Mouse (Mus musculus) layer of hippocampus, postnatal 36 days (tissue): ENCODE results near the gene Gpr132. TPM values are rescaled to one million over a fixed set of nuclear protein-coding genes. Genes with fewer than 3 reads are reported as not detected.

Experiments
- DNase-seq, 2 experiments: peaks; one replicate each; pipeline ENCODE4 v3.0.0; 2022
- total RNA-seq, 2 experiments: library from RNA; stranded (reverse); gene quantifications; 2 replicates each; pipeline ENCODE4 v1.2.3; 2021

Gpr132 gene
- total RNA-seq: not detected

DNA sequence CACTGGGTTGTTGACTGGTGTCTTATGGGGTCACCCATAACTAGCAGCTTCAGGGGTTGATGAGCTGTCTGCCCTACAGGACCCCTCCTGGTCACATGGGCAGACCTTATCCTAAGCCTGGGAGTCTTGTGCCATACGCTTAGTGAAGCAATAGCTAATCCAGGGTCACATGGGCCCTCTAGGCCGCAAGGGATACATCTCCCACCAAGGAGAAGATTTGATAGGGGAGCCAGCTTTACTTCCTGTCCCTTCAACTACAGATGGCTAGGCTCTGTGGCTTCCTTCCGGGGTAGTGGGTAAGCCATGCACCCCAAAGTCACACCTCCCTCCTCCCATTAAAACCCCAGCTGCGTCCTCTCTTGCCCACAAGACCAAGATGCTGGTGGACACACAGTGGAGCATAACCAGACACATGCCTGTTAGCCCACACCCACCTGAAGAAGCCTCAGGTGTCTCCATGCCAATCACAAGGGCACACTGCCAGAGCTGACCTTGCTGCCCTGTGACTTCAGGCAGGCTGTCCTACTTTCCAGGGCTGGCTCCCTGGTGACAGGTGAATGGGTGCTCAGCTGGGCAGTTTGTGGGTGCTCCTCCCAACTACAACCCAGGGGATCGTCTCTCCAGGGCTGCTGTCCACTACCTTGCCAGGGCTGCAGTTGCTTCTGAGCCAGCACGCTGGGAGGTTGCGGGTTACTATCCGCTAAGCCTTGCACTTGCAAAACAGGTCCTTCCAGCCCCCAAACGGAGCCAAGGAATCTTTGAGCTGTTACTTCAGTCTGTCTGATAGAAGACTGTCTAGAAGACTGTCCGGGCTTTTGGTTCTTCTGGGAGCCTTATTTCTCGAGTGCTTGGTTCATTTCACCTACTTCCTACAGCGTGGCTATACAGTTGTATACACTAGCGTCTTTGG is at the start of gene Gpr132:
Gene Gpr132 (minus strand): TSS at position 51 of the 910 bp plus-strand sequence.
- DNase-seq: no peak

DNA sequence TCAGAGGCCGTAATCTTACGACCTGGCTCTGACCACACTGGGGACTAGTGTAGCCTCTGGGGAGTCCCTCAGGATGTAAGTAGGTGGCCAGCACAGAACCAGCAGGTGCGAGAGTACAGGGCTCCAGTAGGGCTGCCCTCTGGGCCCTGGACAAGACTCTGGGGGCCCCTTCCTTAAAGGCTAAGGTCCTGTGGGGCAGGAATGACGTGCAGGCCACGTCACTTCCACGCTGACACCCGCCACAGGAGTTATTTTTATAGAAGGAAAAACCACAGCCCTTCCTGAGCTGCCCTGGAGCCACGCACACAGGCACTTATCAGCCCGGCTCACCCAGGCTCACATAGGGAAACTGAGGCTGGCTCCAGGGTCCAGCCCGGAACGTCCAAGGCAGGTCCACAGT is 49.5 kb upstream of the Gpr132 start:
- no peak for DNase-seq

DNA sequence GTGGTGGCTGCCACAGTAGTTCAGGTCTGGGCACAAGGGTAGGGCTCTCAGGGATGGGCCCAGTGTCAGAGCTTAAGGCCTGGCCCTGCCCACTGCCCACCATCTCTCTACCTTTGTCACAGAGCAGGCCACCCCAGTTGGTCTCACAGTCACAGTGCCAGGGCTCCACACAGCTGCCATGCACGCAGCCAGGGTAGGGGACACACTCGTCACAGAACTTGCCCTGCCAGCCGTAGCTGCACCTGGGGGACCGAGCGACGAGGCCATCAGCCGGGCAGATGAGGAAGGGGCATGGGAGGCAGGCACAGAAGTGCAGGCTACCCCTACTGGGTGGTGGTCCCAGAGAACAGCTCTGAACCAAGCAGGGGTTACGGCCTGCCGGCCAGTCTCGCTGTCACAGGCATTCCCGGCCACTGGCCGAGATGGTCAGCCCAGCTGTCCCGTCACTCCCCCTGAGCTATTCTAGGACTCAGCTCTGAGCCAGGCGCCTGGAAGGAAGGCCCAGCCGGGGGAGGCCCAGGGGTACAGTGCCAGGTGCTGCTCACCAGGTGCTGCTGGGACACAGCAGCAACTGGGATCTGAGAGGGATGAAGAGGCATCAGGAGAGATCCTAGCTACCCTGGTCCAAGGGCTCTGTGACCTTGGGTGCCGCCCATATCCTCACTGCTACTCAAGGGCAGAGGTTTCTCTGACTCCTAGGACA is 48.8 kb upstream of the Gpr132 start:
- DNase-seq: no peak

DNA sequence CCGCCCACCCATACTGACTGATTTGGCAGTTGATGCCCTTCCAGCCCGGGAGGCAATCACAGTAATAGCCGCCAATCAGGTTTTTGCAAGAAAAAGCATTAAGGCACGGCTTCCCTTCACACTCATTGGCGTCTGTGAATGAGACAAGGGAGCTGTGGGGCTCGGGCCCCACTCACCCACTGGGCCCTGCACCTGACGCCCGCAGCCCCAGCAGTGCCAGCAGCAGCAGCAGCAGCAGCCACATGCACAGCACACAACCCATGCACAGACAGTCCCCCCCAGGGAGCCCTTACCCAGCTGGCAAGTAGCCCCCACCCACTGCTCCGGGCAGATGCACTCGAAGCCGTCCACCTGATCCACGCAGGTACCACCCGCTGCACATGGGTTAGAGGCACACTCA is 47.6 kb upstream of the Gpr132 start:
- no peak for DNase-seq

DNA sequence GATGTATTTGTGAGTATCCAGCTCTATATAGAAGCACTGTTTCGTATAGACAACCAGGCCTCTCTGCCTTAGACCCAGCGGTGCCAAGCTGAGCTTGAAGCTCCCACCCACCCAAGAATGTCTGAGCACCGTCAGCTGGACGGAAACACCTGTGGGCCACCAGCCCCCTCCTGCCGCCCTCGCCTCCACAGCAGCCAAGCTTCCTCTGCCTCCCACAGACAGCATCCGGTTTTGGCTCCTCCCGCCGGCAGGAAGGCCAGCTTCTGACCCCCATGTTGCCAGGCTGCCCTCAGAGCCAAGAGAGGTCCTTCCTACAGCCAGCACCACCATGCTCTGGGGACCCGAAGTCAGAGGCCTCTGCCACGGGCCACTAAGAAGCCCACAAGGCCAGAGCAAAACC is 46.5 kb upstream of the Gpr132 start:
- DNase-seq: no peak

DNA sequence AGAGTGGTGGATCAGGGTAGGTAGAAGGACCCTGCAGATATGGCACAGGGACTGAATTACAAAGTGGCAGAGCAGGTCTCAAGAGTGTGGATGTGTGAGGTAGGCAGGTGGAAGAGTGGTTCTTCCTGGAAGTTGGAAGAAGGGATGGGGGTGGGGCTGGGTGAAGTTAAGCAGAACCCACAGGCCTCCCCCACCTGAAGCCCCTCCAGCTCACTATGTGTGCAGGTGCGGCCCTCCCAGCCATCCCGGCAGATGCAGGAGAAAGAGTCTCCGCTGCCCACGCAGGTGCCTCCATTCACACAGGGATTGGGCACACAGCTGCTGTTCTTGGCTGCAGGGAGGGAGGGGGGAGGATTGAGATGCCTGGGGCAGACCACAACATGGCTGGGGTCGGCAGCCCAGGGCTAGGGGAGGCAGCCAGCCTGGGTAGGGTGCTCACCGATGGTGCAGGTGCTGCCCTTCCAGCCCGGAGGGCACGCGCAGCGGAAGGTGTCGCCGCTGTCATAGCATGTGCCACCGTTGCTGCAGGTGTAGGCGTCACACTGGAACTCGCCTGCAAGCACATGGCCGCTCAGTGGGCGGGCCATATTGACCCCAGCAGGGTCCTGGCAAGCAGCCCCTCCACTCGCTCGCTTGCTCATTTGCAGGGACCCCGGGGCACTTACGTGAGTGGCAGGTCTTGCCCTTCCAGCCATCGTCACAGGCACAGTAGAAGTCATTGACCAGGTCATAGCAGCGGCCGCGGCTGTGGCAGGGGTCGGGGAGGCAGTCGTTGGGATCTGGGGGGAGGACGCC is 45.1 kb upstream of the Gpr132 start:
- DNase-seq: no peak

DNA sequence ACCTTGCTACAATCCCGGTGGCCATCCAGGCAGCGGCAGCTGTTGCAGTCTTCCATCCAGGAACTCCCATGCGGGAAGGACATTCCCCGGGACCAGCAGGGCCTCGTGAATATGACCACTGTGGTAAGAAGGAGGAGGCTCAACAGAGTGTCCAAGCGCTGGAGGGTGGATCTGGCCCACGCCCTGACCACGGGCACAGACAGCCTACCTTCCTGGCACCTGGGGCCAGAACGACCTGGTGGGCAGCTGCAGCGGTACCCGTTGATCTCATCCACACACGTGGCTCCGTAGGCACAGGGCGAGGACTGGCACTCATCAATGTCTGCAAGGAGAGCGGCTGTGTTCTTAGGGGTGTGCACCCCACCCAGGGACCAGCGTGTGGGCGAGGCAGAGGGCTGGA is 43.7 kb upstream of the Gpr132 start:
- no peak for DNase-seq

DNA sequence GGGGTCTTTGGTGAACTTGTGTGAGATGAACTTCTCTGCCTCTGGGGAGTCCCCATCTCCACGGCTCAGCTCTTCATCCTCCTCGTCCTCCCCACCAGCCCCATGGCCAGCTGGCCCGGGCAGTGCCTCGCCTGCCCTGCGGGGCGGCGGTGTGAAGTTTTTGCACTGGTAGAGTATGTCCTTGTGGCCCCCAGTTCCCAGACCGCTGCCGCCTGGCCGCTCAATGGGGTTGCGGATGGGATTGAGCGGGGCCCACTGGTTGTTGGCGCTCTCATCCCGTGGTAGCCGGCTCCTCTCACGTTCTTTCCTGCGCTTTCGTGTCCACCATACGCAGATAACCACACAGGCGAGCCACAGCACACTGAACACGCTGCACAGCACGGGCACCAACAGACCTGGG is 41.0 kb upstream of the Gpr132 start:
- no peak for DNase-seq

DNA sequence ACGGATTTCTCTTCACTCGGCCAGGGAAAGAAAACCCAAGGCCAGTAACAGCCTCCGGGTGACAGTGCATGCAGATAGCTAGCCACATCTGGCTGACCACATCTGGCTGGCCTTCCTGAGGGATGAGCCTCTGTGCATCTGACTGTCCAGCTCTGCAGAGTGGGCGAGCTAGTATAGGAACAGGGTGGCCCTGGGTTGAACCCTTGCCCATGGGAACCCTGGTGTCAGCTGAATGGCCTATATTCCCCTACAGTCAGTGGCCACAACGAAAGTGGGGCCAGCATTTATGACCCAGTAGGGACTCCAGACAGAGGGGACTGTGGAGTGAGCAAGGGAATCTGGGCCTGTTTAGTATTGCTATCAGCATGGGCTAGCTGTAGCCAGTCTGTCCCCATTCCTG is 37.0 kb upstream of the Gpr132 start:
- DNase-seq: no peak

DNA sequence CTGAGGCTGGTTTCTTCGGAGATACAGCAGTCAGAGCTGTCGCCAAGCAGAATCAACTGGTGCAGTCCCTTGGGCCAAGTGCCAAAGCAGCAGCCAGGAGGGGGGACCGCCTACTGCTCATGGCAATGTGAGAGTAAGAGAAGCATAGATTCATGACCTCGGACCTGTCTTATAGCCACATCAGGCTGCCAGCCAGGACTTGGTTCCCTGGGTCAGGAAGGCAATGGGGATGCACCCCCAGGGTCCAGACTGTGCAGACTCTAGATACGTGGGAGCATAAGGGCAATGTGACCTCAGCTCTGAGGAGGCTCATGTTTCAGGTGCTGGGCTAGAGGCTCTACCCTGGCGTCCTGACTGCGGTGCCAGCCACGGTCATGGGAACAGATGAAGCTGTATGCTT is 35.9 kb upstream of the Gpr132 start:
- DNase-seq: no peak

DNA sequence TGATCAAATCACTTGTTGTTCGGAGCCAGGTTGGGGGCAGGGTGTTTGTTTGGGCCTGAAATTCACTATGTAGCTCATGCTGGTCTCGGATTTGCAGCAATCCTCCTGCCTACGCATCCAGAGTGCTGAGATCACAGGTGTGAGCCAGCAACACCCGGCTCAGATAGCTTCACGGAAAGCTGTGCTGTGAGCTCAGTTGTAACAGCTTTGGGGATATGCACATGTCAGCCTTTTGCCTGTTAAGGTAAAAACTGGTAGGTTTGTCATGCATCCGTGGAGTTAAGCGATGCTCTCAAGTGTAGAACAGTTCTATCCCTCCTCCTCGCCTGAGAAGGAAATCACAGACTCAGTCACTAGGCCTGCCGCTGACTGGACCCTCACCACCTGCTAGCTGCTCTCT is 32.6 kb upstream of the Gpr132 start:
- no peak for DNase-seq

DNA sequence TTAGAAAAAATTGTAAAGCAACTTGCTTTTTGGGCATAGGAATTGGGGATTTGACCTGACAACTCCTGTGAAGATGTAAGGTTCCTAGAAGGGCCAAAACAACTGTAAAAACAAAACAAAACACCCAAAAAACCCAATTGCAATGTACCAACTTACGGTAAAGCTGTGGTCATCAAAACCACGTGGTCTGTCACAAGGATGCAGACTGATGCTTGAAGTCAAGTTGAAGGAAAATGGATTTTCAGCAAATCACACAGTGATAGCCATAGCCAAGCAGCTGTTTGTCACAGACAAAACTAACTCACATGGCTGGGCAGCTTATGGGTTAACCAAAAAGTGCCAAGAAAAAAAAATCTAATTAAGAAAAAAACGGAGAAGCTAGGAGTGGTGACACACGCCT is 30.9 kb upstream of the Gpr132 start:
- no peak for DNase-seq

DNA sequence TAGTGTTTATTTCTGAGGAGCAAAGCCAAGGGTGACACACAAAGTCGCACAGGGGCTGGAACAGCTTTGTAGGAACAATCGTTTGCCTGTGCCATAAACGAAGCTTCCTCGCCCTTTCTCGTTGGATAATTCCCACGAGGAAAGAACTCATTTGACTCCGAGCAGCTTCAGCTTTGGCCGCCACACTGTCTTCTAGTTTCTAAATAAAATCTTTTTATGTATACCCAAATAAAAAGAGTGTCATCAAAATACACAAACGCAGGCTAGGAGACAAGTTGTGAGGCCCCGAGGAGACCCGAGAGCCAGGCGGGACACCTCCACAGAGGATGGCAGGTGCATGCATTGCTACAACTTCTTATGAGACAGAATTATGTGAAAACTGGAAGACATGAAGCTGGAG is 30.3 kb upstream of the Gpr132 start:
- no peak for DNase-seq

DNA sequence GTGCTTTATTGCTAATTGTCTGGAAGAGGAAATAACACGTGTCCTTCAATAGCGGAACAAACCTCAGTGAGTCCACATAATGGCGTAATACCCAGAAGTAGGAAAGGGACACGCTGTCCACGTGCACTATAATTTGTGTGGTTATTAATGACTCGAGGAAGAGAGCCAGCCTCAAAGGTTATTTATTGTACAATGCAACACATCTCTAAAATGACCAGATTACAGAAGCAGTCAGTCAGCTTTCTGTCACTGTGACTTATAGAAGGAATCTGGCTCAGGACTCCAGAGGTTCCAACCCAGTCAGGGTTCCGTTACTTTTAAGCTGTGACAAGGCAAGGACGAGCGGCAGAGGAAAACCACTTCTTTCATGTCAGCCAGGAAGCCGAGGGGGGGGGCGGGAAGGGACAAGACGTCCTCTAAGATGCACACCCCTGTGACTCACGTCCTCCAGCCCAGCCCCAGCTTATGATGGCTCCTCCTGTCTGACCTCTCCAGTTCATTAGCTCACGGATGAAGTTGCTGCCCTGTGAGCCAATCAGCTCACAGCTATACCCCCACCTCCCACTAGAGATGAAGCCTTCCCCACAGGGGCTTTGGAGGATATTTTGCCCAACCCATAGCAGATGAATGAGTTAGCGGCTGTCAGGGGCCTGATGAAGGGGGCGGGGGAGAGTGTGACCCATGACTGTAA is 29.6 kb upstream of the Gpr132 start:
- no peak for DNase-seq

DNA sequence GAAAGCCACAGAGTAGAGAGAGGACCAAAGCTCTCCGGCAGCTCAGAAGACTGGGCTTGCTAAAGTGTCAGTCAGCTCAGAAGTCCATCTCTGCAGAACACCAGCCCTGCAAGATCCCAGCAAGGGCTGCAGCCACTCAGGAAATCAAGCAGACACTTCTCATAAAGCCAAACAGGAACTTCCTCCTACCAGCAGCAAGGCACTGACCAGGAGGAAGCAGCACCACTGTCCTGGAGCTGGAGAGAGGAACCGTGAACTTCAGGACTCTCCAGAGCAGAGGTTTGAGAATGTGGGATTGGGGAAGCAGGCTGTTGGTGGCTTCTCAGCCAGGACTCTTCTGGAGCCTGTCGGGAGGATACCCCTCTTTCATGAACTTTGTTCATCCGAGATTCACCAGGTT is 26.9 kb upstream of the Gpr132 start:
- no peak for DNase-seq

DNA sequence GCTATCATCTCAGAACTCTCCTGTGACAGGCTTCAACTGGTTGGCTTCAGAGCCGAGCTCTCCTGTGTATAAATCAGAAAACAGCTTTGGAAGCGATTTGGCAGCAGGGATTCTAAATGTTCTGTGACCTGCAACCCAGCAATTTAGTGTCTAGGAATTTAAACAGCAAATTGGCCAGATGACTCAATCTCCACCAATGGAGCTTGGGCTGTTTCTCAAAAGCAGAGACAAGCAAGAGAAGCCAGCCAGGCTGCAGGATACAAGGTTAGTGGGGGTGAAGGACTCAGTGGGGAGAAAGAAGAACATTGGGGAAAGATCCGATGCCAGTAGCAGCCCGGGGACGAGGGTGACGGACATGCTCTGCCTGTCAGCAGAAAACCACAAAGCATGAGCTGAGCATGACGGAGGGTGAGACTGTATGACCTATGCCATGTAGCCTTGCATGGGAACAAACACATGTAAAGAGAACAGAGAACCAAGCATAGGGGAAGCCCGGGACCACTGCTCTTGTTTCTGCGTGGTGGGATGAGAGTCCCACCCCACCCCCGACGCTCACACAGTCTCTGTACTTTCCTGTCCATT is 26.4 kb upstream of the Gpr132 start:
- no peak for DNase-seq

DNA sequence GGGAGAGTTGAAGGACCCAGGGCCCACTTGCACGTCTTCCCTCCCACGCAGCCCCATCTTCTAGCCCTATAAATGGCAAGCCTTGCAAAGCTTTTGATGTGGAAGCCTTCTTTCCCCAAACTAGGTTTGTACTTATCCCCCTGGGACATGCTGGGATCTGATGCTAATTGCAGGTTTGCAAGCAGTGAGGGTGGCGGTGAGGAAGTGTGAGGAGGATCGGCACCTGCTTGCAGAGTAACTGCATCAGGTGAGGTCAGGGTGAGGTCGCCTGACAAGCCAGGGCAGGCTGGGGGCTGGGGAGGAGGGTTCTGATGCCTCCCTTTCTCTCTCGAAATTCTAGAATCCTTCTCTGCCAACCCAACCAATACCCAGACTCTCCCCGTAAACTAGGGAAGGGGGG is 17.4 kb upstream of the Gpr132 start:
- no peak for DNase-seq

DNA sequence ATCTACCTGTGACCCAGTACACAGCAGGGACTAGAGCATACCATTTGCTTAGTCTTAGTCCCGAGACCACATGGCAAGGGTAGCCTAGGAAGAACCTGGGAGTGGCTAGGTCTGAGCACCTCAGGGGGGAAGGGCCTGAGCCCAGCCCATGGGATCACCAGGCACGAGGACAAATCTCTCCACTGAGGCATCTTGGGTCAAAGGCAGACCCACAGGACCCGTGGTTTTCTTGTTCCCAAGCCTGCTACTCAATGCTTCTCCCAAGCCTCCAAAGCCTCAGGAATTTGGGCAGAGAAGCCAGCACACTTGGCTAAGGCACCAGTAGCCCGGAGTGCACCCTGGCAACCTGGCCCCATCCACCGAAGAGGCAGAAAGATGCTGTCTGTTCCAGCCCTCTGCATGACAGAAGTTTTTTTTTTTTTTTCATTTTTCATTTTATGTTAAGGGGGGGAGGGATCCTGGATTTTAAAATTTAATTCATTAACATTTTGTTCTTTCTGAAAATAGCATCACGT is 13.3 kb upstream of the Gpr132 start:
- DNase-seq: no peak

DNA sequence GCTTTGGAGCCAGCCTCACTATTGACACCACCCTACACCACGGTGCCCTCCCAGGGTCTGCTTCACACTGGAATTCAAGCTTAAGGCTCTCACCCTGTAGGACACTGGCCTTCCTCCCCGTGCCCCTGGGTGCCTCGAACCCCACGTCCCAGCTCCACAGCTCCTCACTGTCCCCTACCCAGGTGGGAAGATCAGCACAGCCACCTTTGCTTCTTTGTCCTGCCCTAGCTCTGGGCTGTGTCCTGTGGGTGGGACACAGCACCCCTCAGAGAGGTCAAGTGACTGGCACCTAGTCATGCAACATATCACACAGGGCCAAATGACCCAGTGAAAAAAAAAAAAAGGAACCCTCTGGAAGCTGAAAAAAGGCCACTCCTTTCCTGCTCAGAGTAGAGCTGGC is 12.6 kb upstream of the Gpr132 start:
- no peak for DNase-seq

DNA sequence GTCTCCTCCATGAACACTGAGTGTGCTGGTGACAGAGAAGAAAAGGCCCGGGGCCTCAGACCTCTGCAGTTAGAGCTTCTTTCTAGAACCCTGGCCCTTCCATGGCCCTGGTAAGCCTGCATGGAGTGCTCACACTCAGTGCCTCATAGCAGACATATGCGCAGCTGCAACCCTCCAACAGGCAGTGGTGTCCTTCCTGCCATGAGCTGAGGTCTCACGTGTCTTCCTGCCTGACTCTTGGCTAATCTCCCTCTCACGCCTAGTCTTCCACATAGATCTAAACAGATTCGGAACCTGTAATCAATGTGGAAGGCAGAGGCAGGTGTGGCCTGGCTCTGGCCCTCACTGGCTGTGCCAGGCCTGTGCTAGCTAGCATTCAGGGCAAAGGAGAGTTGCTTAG is 11.7 kb upstream of the Gpr132 start:
- no peak for DNase-seq

DNA sequence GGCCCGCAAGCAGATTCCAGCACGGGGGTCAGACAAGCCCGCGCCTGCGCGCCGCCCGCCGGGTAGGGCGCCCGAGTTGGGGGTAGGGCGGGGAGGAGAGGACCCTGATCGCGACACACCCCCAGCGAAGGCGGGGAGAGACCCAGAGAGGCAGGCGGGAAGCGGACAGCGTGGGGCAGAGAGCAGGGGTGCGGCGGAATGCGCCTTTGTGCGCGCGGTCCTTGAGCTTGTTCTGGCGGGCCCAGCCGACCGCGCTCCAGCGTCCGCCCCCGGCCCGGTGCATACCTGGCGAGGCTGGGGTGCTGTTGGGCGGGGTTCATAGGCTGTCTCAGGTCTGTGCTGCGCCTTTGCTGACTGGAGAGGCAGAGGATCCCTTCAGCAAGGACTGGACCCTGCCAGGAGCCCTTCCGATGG is 9.6 kb upstream of the Gpr132 start:
- no peak for DNase-seq

DNA sequence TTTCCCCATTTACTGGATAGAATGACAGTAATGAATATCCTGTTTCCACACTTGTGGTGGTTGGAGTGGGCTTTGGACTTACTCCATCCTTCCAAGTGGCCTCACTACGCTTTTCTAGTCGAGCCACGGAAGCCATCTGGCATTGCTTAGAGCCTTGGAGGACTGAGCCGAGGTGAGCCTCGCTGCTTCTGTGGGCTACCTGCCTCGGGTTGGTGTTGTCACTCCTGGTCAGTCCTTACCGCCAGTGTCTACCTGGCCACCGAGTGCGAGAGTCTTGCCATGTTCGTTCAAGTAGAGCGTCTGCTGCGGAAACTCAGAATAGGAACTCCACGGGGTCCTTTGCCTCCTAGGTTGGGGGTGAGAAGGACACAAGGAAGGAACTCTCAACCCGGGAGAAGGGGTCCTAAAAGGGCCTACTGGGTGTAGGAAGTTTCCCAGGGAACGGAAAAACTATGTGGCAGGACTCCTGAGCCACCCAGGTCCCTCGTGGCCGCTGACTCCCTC is 9.1 kb upstream of the Gpr132 start:
- DNase-seq: no peak
